Mouse (Mus musculus) hindbrain, postnatal 0 days (tissue): ENCODE results near the gene Coro6. TPM values are rescaled to one million over a fixed set of nuclear protein-coding genes. Genes with fewer than 3 reads are reported as not detected.

ENCODE experiments used
- ATAC-seq: fragments of 200-750 bp; cut with Nextera tagmentation; 2 replicates; pipeline ENCODE4 v1.8.0; 2017; ENCODE audit warnings: mild to moderate bottlenecking, moderate TSS enrichment, moderate library complexity
- DNase-seq: peaks from one replicate; pipeline ENCODE4 v3.0.0-alpha.2; 2015; ENCODE audit warnings: low spot score
- H3K27ac ChIP-seq: fragments of 300-500 bp; sonication (generic); 2 replicates; pipeline ENCODE4 v1.5.1; 2014; ENCODE audit warnings: mild to moderate bottlenecking
- H3K27me3 ChIP-seq: fragments of 300-500 bp; sonication (generic); 2 replicates; pipeline ENCODE4 v1.6.1; 2014; ENCODE audit warnings: low read length, mixed read lengths; ENCODE audit not compliant: insufficient read depth
- H3K36me3 ChIP-seq: fragments of 300-500 bp; sonication (generic); 2 replicates; pipeline ENCODE4 v1.6.1; 2014; ENCODE audit warnings: low read length, mixed read lengths; ENCODE audit not compliant: insufficient read depth
- H3K4me1 ChIP-seq: fragments of 300-500 bp; sonication (generic); 2 replicates; pipeline ENCODE4 v1.6.1; 2014; ENCODE audit warnings: antibody characterized with exemption, low read length, mixed read lengths; ENCODE audit not compliant: insufficient read depth
- H3K4me2 ChIP-seq: fragments of 300-500 bp; sonication (generic); 2 replicates; pipeline ENCODE4 v1.6.1; 2014; ENCODE audit warnings: low read depth, mild to moderate bottlenecking, low read length, moderate library complexity, mixed read lengths
- H3K4me3 ChIP-seq: fragments of 300-500 bp; sonication (generic); 2 replicates; pipeline ENCODE4 v1.5.1; 2014; ENCODE audit warnings: low read length
- H3K9ac ChIP-seq: fragments of 300-500 bp; sonication (generic); replicated peaks from 2 replicates; pipeline ENCODE4 v1.6.1; 2014; ENCODE audit warnings: mild to moderate bottlenecking, low read length, moderate library complexity, mixed read lengths
- H3K9me3 ChIP-seq: fragments of 300-500 bp; sonication (generic); 2 replicates; pipeline ENCODE4 v1.6.1; 2016; ENCODE audit warnings: low read length, mixed read lengths
- CTCF ChIP-seq: IDR thresholded peaks from 2 replicates; pipeline ENCODE4 v1.5.1; 2016; ENCODE audit warnings: antibody characterized with exemption, control low read depth, low read depth
- WGBS: fragments of 180-500 bp; shearing (Covaris S2); extraction: QIAGEN DNeasy Blood & Tissue Kit; methylation state at CpG from one replicate; pipeline ENCODE4 v1.1.7; 2014; 5-methylcytosine and 5-hydroxymethylcytosine counted together
- polyA plus RNA-seq: library from polyadenylated mRNA; unstranded; fragments of >200 nt; fragmentation: Nextera tagmentation; extraction: Ambion mirVana; gene quantifications from 2 replicates; pipeline ENCODE4 v1.2.1, GENCODE M21; 2015
- total RNA-seq: library from RNA; depleted of rRNA; stranded (reverse); fragments of >200 nt; gene quantifications from 2 replicates; pipeline ENCODE4 v1.2.3, GENCODE M21; 2014

Gene Coro6
- total and polyA plus RNA-seq, 2 experiments from 2014 or later, result 1.3 to 2.4 TPM

DNA sequence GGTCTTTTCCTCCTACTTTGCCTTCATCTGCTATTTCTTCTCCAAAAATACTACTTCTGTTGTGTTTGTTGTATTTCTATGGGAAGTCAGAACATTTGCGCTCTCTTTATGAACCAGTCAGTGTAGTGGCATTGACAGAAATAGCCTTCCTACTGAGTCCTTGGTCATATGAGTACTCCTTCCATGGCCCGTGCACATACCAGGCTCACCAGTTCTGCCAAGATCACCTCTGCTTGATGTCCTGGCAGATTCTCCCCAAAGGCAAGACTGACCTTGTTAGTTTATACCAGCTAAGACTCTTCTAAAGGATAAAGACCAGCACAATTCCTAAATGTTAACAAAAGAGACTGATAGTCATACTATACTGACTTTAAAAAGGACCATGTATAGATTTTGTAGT lies 10.5 kb upstream of the Coro6 start:
- no peak overlapping the region for H3K4me3 ChIP-seq
- H3K4me1 ChIP-seq, result no peaks in the 10 kb centered on the region
- no peak for TF ChIP-seq CTCF
- WGBS, result 91% methylated on average over 2 of the region's 2 CpGs
- H3K36me3 ChIP-seq, result peaks cover 30% of the 10 kb centered on the region
- ATAC-seq (no peak), DNase-seq (no peak)
- no peak overlapping the region for H3K4me2 ChIP-seq
- H3K9me3 ChIP-seq, result no peaks in the 10 kb centered on the region
- no peak overlapping the region for H3K27ac ChIP-seq
- H3K9ac ChIP-seq, result no peak overlapping the region
- no peaks in the 10 kb centered on the region for H3K27me3 ChIP-seq

DNA sequence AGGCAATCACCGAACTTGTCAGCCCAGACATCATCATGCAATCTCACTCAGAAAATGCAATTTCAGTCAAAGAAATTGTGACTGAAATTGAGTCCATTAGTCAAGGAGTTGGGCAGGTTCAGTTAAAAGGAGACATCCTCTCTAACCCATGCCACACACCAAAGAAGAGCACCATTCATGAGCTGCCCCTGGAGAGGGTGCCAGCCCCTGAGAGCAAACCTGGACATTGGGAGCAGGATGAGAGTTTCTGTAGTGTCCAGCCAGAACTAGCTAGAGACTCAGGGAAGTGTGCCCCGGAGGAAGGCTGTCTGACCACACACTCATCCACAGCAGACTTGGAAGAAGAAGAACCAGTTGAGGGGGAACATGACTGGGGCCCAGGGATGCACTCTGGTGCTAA lies 8.8 kb upstream of the Coro6 start:
- WGBS, result 94% methylated on average over 2 of the region's 2 CpGs
- Histone ChIP-seq H3K4me3 (no peak overlapping the region), H3K27me3 (no peaks in the 10 kb centered on the region), H3K4me1 (no peaks in the 10 kb centered on the region), H3K9me3 (no peaks in the 10 kb centered on the region), H3K27ac (no peak overlapping the region), H3K36me3 (peaks cover 30% of the 10 kb centered on the region), H3K4me2 (no peak overlapping the region), H3K9ac (no peak overlapping the region)
- DNase-seq (no peak), ATAC-seq (no peak)
- TF ChIP-seq CTCF, result no peak

DNA sequence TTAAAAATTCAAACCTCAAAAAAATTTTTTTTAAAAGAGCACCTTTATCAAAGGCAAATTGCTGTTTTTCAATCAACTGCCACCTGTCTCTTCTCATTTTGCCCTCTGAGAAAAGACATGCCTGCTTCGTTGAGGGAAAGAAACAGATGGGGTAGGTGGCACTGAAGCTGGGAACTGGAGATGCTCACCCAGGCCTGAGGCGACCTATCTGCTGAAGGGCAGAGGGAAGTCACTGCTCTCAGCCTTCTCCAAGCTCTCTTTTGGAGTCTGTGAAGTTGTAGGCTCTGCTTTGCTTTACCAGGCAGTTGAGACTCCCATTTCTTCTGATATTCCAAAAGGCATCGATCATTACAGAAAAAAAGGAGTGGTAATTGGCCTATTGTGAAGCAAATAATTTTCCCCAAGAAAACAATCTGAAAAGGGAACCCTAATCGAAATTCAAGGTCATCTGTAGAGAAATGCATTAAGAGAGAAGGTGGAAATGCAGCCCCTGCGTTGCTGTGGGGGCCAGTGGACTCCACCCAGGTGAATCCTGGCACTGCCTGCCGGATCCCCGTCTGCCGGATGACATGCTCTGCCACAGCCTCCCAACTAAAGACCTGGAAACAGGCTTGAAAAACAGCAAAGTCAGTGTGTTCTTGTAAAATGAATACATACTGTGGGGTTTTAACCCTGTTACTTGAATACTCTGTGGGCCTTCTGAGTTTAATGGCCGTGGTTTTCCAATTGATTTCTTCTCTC lies 6.3 kb upstream of the Coro6 start:
- Histone ChIP-seq H3K9ac (no peak overlapping the region), H3K4me3 (no peak overlapping the region), H3K9me3 (no peaks in the 10 kb centered on the region), H3K4me2 (no peak overlapping the region), H3K36me3 (peaks cover 16% of the 10 kb centered on the region; the same call in 1 of the 2 replicates), H3K27ac (no peak overlapping the region), H3K4me1 (no peaks in the 10 kb centered on the region), H3K27me3 (0 out of 2 replicates have a peak, but pooled peaks cover 4% of the 10 kb centered on the region)
- 75% methylated on average over 9 of the region's 9 CpGs for WGBS
- DNase-seq (no peak), ATAC-seq (no peak)
- TF ChIP-seq CTCF, result no peak

DNA sequence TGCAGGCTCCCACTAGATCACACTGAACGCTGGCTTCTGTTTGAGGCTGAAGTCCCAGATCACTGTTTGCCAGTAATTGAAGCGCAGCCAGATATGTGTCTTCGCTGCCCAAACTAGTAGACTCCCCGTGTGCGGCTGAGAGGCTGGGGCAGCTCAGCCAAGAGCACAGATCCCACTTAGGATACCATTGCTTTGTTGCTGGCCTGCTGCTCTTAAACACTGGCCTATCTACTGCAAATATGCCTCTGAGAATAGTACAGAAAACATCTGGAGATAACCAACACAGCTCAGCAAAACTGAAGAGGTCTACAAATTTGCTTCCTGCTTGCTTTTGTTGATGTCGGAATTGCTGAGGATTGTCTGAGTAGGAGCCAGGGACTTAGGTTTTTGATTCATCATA lies 5.3 kb upstream of the Coro6 start:
- 0 out of 2 replicates have a peak, but pooled peaks cover 4% of the 10 kb centered on the region for H3K27me3 ChIP-seq
- H3K27ac ChIP-seq, result no peak overlapping the region
- no peak for TF ChIP-seq CTCF
- no peak overlapping the region for H3K9ac ChIP-seq
- no peaks in the 10 kb centered on the region for H3K9me3 ChIP-seq
- H3K36me3 ChIP-seq, result peaks cover 16% of the 10 kb centered on the region; the same call in 1 of the 2 replicates
- H3K4me3 ChIP-seq, result no peak overlapping the region
- WGBS, result 53% methylated on average over 6 of the region's 6 CpGs
- no peaks in the 10 kb centered on the region for H3K4me1 ChIP-seq
- DNase-seq, result peak; percentile 73
- no peak overlapping the region for H3K4me2 ChIP-seq
- no peak; the same call in 1 of the 2 replicates for ATAC-seq

DNA sequence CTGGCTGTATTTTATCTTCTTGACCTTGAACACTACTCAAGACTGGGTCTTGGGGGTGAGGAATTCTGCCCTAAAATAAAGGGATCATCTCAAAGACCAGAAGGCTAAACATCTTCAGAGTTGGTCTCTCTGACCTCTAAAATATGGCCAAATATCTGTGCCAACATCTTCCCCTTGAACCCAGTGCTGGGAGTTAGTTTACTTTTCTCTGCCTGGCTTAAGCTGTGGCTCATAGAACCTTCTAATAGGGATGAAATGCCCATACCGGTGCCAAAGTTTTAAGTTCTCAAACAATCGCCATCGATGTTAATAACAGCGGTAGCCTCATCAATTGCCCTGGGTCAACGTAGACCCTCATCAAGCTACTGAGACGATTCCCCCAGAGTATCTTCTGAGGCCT lies 355 bp upstream of the Coro6 start:
- no peaks in the 10 kb centered on the region for H3K9me3 ChIP-seq
- H3K27me3 ChIP-seq, result 0 out of 2 replicates have a peak, but pooled peaks cover 4% of the 10 kb centered on the region
- ATAC-seq, result no peak

DNA sequence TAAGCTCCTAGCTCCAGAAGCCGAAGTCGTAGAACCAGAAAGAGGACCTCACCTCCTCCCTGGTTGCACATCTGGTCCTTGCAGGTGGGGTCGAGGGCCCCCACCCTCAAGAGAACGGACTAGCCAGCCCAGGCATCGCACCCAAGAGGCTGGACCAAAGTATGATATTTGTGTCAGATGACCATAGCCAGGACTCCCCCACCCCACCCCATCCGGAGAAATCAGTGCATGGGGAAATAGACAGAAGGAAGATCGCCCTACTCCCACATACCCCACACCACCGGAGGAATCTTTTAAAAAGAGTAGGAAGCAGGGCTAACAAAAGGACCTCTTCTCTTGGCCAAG lies 862 bp downstream of the Coro6 start:
- ATAC-seq (no peak), DNase-seq (no peak)
- no peak overlapping the region; the same call in 1 of the 2 replicates for H3K9ac ChIP-seq
- H3K27ac ChIP-seq, result no peak overlapping the region
- H3K27me3 ChIP-seq, result 0 out of 2 replicates have a peak, but pooled peaks cover 4% of the 10 kb centered on the region
- H3K4me3 ChIP-seq, result peak overlapping the region; percentile 47
- no peaks in the 10 kb centered on the region for H3K4me1 ChIP-seq
- H3K4me2 ChIP-seq, result peak overlapping the region; percentile 91
- H3K36me3 ChIP-seq, result no peaks in the 10 kb centered on the region; the same call in 1 of the 2 replicates
- 49% methylated on average over 8 of the region's 8 CpGs for WGBS
- H3K9me3 ChIP-seq, result no peaks in the 10 kb centered on the region
- no peak for TF ChIP-seq CTCF

More for the DNA sequence above, 355 bp upstream of the Coro6 start:
- 5% methylated on average over 6 of the region's 6 CpGs for WGBS
- H3K27ac ChIP-seq, result no peak overlapping the region
- H3K4me3 ChIP-seq, result peak overlapping the region; percentile 47
- peak overlapping the region; percentile 91 for H3K4me2 ChIP-seq
- no peak for TF ChIP-seq CTCF
- DNase-seq, result no peak
- H3K9ac ChIP-seq, result peak overlapping the region; percentile 46
- no peaks in the 10 kb centered on the region for H3K4me1 ChIP-seq
- no peaks in the 10 kb centered on the region; the same call in 1 of the 2 replicates for H3K36me3 ChIP-seq

DNA sequence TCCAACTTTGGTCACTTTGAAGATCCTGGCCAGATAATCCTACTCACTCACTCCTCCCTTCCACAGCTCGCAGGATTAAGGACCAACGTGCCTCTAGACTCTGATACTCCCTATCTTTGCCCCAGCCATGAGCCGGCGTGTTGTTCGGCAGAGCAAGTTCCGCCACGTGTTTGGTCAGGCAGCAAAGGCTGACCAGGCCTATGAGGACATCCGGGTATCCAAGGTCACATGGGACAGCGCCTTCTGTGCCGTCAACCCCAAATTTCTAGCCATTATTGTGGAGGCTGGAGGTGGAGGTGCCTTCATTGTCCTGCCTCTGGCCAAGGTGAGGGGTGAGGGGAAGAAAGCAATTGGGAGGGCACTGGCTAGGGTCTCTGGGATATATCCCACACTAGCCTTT lies 1.6 kb downstream of the Coro6 start:
- Histone ChIP-seq H3K4me2 (no peak overlapping the region), H3K36me3 (no peaks in the 10 kb centered on the region; the same call in 1 of the 2 replicates), H3K9me3 (no peaks in the 10 kb centered on the region), H3K4me3 (no peak overlapping the region), H3K4me1 (no peaks in the 10 kb centered on the region), H3K27ac (no peak overlapping the region), H3K9ac (no peak overlapping the region), H3K27me3 (0 out of 2 replicates have a peak, but pooled peaks cover 4% of the 10 kb centered on the region)
- DNase-seq (no peak), ATAC-seq (no peak)
- 76% methylated on average over 10 of the region's 10 CpGs for WGBS
- no peak for TF ChIP-seq CTCF
